Mouse (Mus musculus) bone marrow macrophage, adult 2 months (primary cell): Measurements from ENCODE around the gene Lingo4. TPM values are rescaled to one million over a fixed set of nuclear protein-coding genes. Genes with fewer than 3 reads are reported as not detected.

Experiments used
- H3K27ac ChIP-seq: 2 replicates; pipeline ENCODE4 v1.5.1; 2012; ENCODE audit warnings: low read depth, low read length; ENCODE audit not compliant: insufficient read depth
- H3K4me1 ChIP-seq: 2 replicates; pipeline ENCODE4 v1.6.1; 2012; ENCODE audit warnings: low read length; ENCODE audit not compliant: control insufficient read depth, insufficient read depth
- H3K4me3 ChIP-seq: 2 replicates; pipeline ENCODE4 v1.5.1; 2012; ENCODE audit warnings: mild to moderate bottlenecking, low read length, moderate library complexity; ENCODE audit not compliant: insufficient read depth
- CTCF ChIP-seq: IDR thresholded peaks from 2 replicates; pipeline ENCODE4 v1.5.1; 2012; ENCODE audit warnings: low read depth, mild to moderate bottlenecking, low read length, moderate library complexity
- POLR2A ChIP-seq: IDR thresholded peaks from 2 replicates; pipeline ENCODE4 v1.6.1; 2012; ENCODE audit warnings: mild to moderate bottlenecking, low read depth, low read length, borderline replicate concordance
- polyA plus RNA-seq: library from polyadenylated mRNA; stranded (reverse); fragments of >200 nt; gene quantifications from 2 replicates; pipeline ENCODE4 v1.2.4, GENCODE M21; 2012; ENCODE audit not compliant: missing spikeins, insufficient read depth, insufficient read length

The Lingo4 gene
- polyA plus RNA-seq, 1 experiment: not detected

DNA sequence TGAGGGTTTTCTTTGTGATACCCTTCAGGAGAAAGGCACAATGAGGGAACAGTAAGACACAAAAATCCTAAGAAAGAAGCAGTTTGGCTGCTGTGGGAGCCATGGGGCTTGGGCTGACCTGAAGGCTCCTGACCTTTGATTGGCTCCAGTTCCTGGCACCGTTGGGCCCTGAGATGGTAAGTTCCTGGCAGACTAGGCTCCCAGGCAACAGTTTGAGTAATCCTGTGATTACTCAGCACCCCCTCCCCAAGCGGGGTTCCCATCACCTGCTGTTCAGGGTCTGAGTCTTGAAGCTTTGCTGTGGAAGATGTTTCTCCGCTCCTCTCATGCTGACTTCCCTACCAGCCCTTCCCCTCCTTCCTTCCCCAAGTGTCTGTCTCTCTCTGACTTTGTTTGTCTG lies 14.8 kb upstream of the Lingo4 start:
- H3K4me1 ChIP-seq: 0 out of 2 replicates have a peak, but pooled peaks cover 3% of the 10 kb centered on the region
- H3K4me3 ChIP-seq: no peak overlapping the region
- H3K27ac ChIP-seq: no peak overlapping the region
- TF ChIP-seq POLR2A (no peak), CTCF (no peak)

- TF ChIP-seq POLR2A (no peak), CTCF (no peak)
- H3K4me3 ChIP-seq: no peak overlapping the region
- H3K27ac ChIP-seq: no peak overlapping the region
- no peaks in the 10 kb centered on the region for H3K4me1 ChIP-seq
Measured at GRCm38 (mm10) chr3:94386671-94387070, 11.6 kb upstream of the Lingo4 start.

DNA sequence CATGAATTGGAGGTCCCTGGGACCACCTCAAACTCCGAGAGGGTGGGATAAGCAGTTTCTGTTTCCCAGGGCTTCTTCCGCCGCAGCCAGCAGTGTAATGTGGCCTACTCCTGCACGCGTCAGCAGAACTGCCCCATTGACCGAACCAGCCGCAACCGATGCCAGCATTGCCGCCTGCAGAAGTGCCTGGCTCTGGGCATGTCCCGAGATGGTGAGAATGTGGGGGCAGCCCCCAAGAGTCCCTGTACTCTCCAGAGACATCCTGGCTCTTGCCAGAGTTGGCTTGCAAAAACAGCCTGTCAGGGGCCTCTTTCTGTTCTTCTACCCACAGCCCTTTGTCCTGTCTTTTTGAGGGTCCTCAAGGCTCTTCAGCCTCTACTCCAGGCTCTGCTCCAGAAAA lies 10.9 kb upstream of the Lingo4 start:
- no peak for TF ChIP-seq POLR2A
- Histone ChIP-seq H3K4me3 (no peak overlapping the region), H3K4me1 (no peaks in the 10 kb centered on the region), H3K27ac (no peak overlapping the region)

GRCm38 (mm10) chr3:94388047-94388446 lies 10.3 kb upstream of the Lingo4 start:
- H3K27ac ChIP-seq: no peak overlapping the region
- TF ChIP-seq CTCF (no peak), POLR2A (no peak)
- H3K4me3 ChIP-seq: no peak overlapping the region
- no peaks in the 10 kb centered on the region for H3K4me1 ChIP-seq

DNA sequence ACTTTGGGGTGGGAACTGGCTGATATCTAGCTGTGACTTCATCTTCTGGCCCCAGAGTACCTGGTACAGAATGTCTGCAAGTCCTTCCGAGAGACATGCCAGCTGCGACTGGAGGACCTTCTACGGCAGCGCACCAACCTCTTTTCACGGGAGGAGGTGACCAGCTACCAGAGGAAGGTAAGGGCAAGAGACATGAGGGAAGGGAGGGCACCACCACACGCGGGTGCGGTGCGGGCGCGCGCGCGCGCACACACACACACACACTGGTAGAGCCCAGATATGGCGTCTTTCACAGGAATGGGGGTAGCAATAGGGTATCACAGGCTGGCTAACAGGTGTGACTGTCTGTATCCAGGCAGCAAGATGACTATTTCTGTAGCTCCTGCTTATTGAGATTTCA lies 8.9 kb upstream of the Lingo4 start:
- H3K4me3 ChIP-seq: no peak overlapping the region
- TF ChIP-seq CTCF: no peak
- no peak for TF ChIP-seq POLR2A
- H3K27ac ChIP-seq: no peak overlapping the region

DNA sequence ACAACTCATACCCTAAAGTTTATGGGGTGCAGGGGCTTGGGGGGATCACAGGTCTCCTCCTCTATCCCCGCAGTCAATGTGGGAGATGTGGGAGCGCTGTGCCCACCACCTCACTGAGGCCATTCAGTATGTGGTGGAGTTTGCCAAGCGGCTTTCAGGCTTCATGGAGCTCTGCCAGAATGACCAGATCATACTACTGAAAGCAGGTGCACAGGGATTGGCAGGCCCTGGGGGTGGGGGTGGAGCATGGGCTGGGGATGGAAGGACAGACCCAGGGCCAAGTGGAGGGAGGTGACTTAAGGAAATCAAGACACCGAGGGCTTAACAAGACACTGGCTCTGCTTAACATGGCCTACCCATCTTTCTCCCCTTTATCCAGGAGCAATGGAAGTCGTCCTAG lies 7.3 kb upstream of the Lingo4 start:
- H3K27ac ChIP-seq: no peak overlapping the region
- no peaks in the 10 kb centered on the region for H3K4me1 ChIP-seq
- TF ChIP-seq CTCF: no peak
- no peak for TF ChIP-seq POLR2A
- no peak overlapping the region for H3K4me3 ChIP-seq

More for the DNA sequence above, 8.9 kb upstream of the Lingo4 start:
- no peaks in the 10 kb centered on the region for H3K4me1 ChIP-seq

DNA sequence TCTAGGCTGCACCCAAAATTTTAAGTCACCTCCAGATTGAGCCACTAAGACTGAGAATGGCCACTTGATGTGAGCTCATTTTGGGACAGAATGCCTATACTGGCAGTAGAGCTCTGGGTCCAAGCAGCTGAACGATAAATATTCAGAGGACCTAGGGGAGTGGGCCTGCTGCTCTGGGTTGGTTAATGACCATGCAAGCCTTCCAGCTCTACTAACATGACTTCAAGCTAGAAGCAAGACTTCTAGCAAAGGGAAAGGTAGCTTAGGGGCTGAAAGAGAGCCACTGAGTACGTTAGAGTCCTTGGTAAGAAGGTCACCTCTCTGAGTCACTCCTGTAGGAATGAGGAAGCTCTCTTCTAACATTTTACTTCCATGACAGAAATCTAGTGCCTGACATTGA lies 6.2 kb upstream of the Lingo4 start:
- no peak overlapping the region for H3K4me3 ChIP-seq
- no peak for TF ChIP-seq POLR2A
- TF ChIP-seq CTCF: no peak
- no peak overlapping the region for H3K27ac ChIP-seq
- H3K4me1 ChIP-seq: no peaks in the 10 kb centered on the region

DNA sequence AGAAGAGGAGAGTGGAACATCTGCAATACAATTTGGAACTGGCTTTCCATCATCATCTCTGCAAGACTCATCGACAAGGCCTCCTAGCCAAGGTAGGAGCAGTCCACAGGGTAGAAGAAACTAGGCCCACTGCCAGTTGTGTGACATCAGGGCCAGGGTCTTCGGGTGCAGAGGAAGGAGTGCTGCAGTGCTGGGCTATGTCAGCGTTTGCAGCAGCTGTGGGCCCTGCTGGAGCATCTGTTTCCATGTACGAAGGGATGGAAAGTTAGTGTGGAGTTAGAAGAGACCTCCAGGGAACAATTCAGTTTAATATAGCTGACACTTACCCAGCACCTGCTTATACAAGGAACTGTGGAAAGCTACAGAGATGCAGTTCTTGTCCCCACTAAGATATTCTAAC lies 5.3 kb upstream of the Lingo4 start:
- no peak overlapping the region for H3K4me3 ChIP-seq
- no peak overlapping the region for H3K27ac ChIP-seq
- TF ChIP-seq POLR2A (no peak), CTCF (no peak)
- no peaks in the 10 kb centered on the region for H3K4me1 ChIP-seq

DNA sequence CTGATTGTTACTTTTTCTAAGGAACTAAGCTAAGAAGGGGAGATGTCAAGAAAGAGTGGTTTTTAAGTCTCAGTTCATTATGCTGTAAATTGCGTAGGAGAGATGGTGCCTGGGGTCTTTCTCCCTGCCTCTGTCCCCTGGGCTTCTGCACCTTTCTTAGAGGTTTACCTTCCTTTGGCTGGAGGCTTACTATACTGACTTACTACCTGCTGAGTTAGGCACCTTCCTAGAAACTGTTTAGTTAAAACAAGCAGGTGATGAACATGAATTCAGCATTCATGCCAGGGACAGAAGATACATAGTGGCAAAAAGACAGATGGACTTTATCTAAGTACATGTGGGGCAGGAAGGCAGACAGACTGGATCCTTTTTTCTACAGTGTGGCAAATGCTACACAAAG lies 2.0 kb upstream of the Lingo4 start:
- Histone ChIP-seq H3K4me3 (no peak overlapping the region), H3K4me1 (no peaks in the 10 kb centered on the region), H3K27ac (no peak overlapping the region)
- TF ChIP-seq POLR2A (no peak), CTCF (no peak)

DNA sequence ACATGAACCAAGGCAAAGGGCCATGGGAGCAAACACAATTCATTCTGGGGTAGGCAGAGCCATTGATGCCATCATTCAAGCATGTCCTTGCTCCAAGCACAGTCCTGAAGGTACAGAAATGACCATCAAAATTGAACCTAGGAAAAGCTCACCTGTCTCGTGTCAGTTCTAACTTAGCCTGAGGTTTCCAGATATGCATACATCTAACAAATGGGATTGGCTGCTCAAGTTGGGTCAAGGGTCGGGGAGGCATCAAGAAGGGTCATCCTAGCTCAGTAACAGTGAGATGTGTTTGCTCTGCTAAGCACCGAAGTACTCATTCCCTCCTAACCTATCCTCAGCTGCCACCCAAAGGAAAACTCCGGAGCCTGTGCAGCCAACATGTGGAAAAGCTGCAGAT lies 1.5 kb upstream of the Lingo4 start:
- TF ChIP-seq CTCF (no peak), POLR2A (no peak)

GRCm38 (mm10) chr3:94398943-94399481 lies 695 bp downstream of the Lingo4 start:
- no peaks in the 10 kb centered on the region for H3K4me1 ChIP-seq
- H3K4me3 ChIP-seq: peak overlapping the region; percentile 3; the same call in 1 of the 2 replicates

More for the DNA sequence above, 1.5 kb upstream of the Lingo4 start:
- H3K4me3 ChIP-seq: no peak overlapping the region
- H3K4me1 ChIP-seq: no peaks in the 10 kb centered on the region
- H3K27ac ChIP-seq: no peak overlapping the region

More at GRCm38 (mm10) chr3:94398943-94399481, 695 bp downstream of the Lingo4 start:
- H3K27ac ChIP-seq: no peak overlapping the region
- TF ChIP-seq POLR2A (no peak), CTCF (no peak)
